Mouse (Mus musculus) hindbrain, embryonic 14.5 days (tissue): ENCODE measurements at regions not wholly inside any gene's neighbourhood (a gene's known extent, or its start where the extent isn't known, plus 50 kb on each side); places are given as distances from the start of the nearest gene placed in this dataset.
"Not testable (repeated sequence)": the region's sequence is repeated elsewhere in the genome, so short reads cannot be mapped to it uniquely, and the experiment has no call there.

Source experiments
- ATAC-seq: fragments of 200-750 bp; cut with Nextera tagmentation; 2 replicates; pipeline ENCODE4 v1.8.0; 2017; ENCODE audit warnings: moderate number of reproducible peaks, mild to moderate bottlenecking, moderate TSS enrichment, moderate library complexity; ENCODE audit not compliant: low FRiP score
- DNase-seq: peaks from one replicate; pipeline ENCODE4 v3.0.0-alpha.2; 2015; ENCODE audit warnings: low spot score
- H3K27ac ChIP-seq: fragments of 300-500 bp; sonication (generic); 2 replicates; pipeline ENCODE4 v1.5.1; 2014; ENCODE audit warnings: mild to moderate bottlenecking, moderate library complexity
- H3K27me3 ChIP-seq: fragments of 300-500 bp; sonication (generic); 2 replicates; pipeline ENCODE4 v1.6.1; 2014; ENCODE audit warnings: mild to moderate bottlenecking, low read length, mixed read lengths; ENCODE audit not compliant: control insufficient read depth, insufficient read depth
- H3K36me3 ChIP-seq: fragments of 300-500 bp; sonication (generic); replicated peaks from 2 replicates; pipeline ENCODE4 v1.6.1; 2014; ENCODE audit not compliant: control insufficient read depth, insufficient read depth
- H3K4me1 ChIP-seq: fragments of 300-500 bp; sonication (generic); replicated peaks from 2 replicates; pipeline ENCODE4 v1.6.1; 2014; ENCODE audit warnings: antibody characterized with exemption, low read length, mixed read lengths; ENCODE audit not compliant: control insufficient read depth, insufficient read depth
- H3K4me2 ChIP-seq: fragments of 300-500 bp; sonication (generic); replicated peaks from 2 replicates; pipeline ENCODE4 v1.6.1; 2014; ENCODE audit warnings: mild to moderate bottlenecking, moderate library complexity
- H3K4me3 ChIP-seq: fragments of 300-500 bp; sonication (generic); replicated peaks from 2 replicates; pipeline ENCODE4 v1.5.1; 2014; ENCODE audit warnings: mild to moderate bottlenecking, low read length
- H3K9ac ChIP-seq: fragments of 300-500 bp; sonication (generic); 2 replicates; pipeline ENCODE4 v1.6.1; 2014
- H3K9me3 ChIP-seq: fragments of 300-500 bp; sonication (generic); 2 replicates; pipeline ENCODE4 v1.6.1; 2016; ENCODE audit warnings: low read length; ENCODE audit not compliant: control insufficient read depth
- WGBS: fragments of 180-500 bp; shearing (Covaris S2); extraction: QIAGEN DNeasy Blood & Tissue Kit; methylation state at CpG from one replicate; pipeline ENCODE4 v1.1.7; 2014; 5-methylcytosine and 5-hydroxymethylcytosine counted together

GRCm38 (mm10) chr12:48819168-48819567 is 563.3 kb upstream of the Foxg1 start:
- no peak for ATAC-seq
- H3K4me2 ChIP-seq, result no peak overlapping the region
- DNase-seq, result no peak
- no peaks in the 10 kb centered on the region for H3K27me3 ChIP-seq
- no peak overlapping the region for H3K4me3 ChIP-seq
- no peak overlapping the region for H3K9ac ChIP-seq
- H3K4me1 ChIP-seq, result no peaks in the 10 kb centered on the region
- H3K9me3 ChIP-seq, result no peaks in the 10 kb centered on the region
- H3K27ac ChIP-seq, result no peak overlapping the region
- H3K36me3 ChIP-seq, result no peaks in the 10 kb centered on the region

- no peak overlapping the region for H3K4me2 ChIP-seq
- H3K9ac ChIP-seq, result no peak overlapping the region
- H3K4me3 ChIP-seq, result no peak overlapping the region
- H3K36me3 ChIP-seq, result no peaks in the 10 kb centered on the region
- H3K4me1 ChIP-seq, result no peaks in the 10 kb centered on the region
- no peaks in the 10 kb centered on the region for H3K9me3 ChIP-seq
- H3K27ac ChIP-seq, result no peak overlapping the region
- ATAC-seq (no peak), DNase-seq (no peak)
- no peaks in the 10 kb centered on the region for H3K27me3 ChIP-seq
These were observed 562.3 kb upstream of the Foxg1 start for GRCm38 (mm10) chr12:48820206-48820605.

GRCm38 (mm10) chr12:48826300-48826699 is 556.2 kb upstream of the Foxg1 start:
- ATAC-seq (no peak), DNase-seq (no peak)
- Histone ChIP-seq H3K4me2 (no peak overlapping the region), H3K27me3 (no peaks in the 10 kb centered on the region), H3K4me1 (no peaks in the 10 kb centered on the region), H3K27ac (no peak overlapping the region), H3K36me3 (no peaks in the 10 kb centered on the region), H3K4me3 (no peak overlapping the region), H3K9ac (no peak overlapping the region), H3K9me3 (no peaks in the 10 kb centered on the region)
- WGBS, result 68% methylated on average over 6 of the region's 6 CpGs

GRCm38 (mm10) chr12:48853356-48853755 is 529.1 kb upstream of the Foxg1 start:
- H3K36me3 ChIP-seq, H3K4me2 ChIP-seq, H3K27ac ChIP-seq, H3K27me3 ChIP-seq, H3K4me3 ChIP-seq, H3K9me3 ChIP-seq, ATAC-seq, H3K9ac ChIP-seq, H3K4me1 ChIP-seq, DNase-seq: not testable (repeated sequence)
- WGBS, result 89% methylated on average over 4 of the region's 4 CpGs

GRCm38 (mm10) chr12:48854016-48854415 is 528.4 kb upstream of the Foxg1 start:
- no peak overlapping the region for H3K4me2 ChIP-seq
- no peak for DNase-seq
- H3K4me3 ChIP-seq, result no peak overlapping the region
- WGBS, result 79% methylated on average over 1 of the region's 1 CpGs
- no peak overlapping the region for H3K27ac ChIP-seq
- ATAC-seq, result no peak
- H3K4me1 ChIP-seq, result no peaks in the 10 kb centered on the region
- no peaks in the 10 kb centered on the region for H3K9me3 ChIP-seq
- no peak overlapping the region for H3K9ac ChIP-seq
- H3K27me3 ChIP-seq, result no peaks in the 10 kb centered on the region
- H3K36me3 ChIP-seq, result no peaks in the 10 kb centered on the region

- Histone ChIP-seq H3K4me1 (0 out of 2 replicates have a peak, but pooled peaks cover 10% of the 10 kb centered on the region), H3K36me3 (no peaks in the 10 kb centered on the region), H3K9me3 (no peaks in the 10 kb centered on the region), H3K4me2 (no peak overlapping the region), H3K4me3 (no peak overlapping the region), H3K27ac (peak overlapping the region; percentile 57), H3K27me3 (no peaks in the 10 kb centered on the region), H3K9ac (no peak overlapping the region)
- 28% methylated on average over 8 of the region's 8 CpGs for WGBS
- no peak for DNase-seq
- peak; percentile 65; the same call in 1 of the 2 replicates for ATAC-seq
These were observed 504.0 kb upstream of the Foxg1 start for GRCm38 (mm10) chr12:48878244-48879031.
